Mouse (Mus musculus): Measurements from ENCODE around the gene Adrm1. TPM values are rescaled to one million over a fixed set of nuclear protein-coding genes. Genes with fewer than 3 reads are reported as not detected.

Adrm1 gene
- polyA plus RNA-seq, 1 experiment from 2014 or later: 157 TPM

GRCm38 (mm10) chr2:180221051-180221450 is 49.8 kb downstream of the Adrm1 start:
- no peak overlapping the region for H3K4me3 ChIP-seq (ENCODE audit: low read depth, low read length)
- no peaks in the 10 kb centered on the region for H3K36me3 ChIP-seq (replicated peaks; ENCODE audit: control insufficient read depth, insufficient read depth, low read depth, low read length)
- 93% methylated on average over 9 of the region's 9 CpGs for WGBS
- H3K4me2 ChIP-seq (ENCODE audit: low read depth, low read length): no peak overlapping the region
- no peak overlapping the region for H3K9ac ChIP-seq (replicated peaks; ENCODE audit: low read length)
- no peak for ATAC-seq (replicated peaks; ENCODE audit: insufficient number of reproducible peaks, low FRiP score, low TSS enrichment, low read depth)
- peaks cover 7% of the 10 kb centered on the region for H3K4me1 ChIP-seq (ENCODE audit: control insufficient read depth, insufficient read depth, low read length)
- H3K27me3 ChIP-seq (ENCODE audit: control insufficient read depth, insufficient read depth, low read length): peaks cover 16% of the 10 kb centered on the region
- H3K27ac ChIP-seq (replicated peaks; ENCODE audit: low read depth, low read length): no peak overlapping the region
- DNase-seq (ENCODE audit: low spot score): no peak
- H3K9me3 ChIP-seq (replicated peaks; ENCODE audit: control insufficient read depth, low read length): no peaks in the 10 kb centered on the region

- Histone ChIP-seq H3K4me1 (ENCODE audit: control insufficient read depth, insufficient read depth, low read length) (peaks cover 10% of the 10 kb centered on the region), H3K27ac (replicated peaks; ENCODE audit: low read depth, low read length) (no peak overlapping the region), H3K4me3 (ENCODE audit: low read depth, low read length) (no peak overlapping the region), H3K27me3 (ENCODE audit: control insufficient read depth, insufficient read depth, low read length) (peaks cover 18% of the 10 kb centered on the region), H3K36me3 (replicated peaks; ENCODE audit: control insufficient read depth, insufficient read depth, low read depth, low read length) (no peaks in the 10 kb centered on the region), H3K9me3 (replicated peaks; ENCODE audit: control insufficient read depth, low read length) (no peaks in the 10 kb centered on the region), H3K9ac (replicated peaks; ENCODE audit: low read length) (no peak overlapping the region; the same call in 1 of the 2 replicates), H3K4me2 (ENCODE audit: low read depth, low read length) (no peak overlapping the region; the same call in 1 of the 2 replicates)
- WGBS: 13% methylated on average over 6 of the region's 6 CpGs
- ATAC-seq (replicated peaks; ENCODE audit: insufficient number of reproducible peaks, low FRiP score, low TSS enrichment, low read depth): no peak
- DNase-seq (ENCODE audit: low spot score): peak; percentile 61
These were observed 51.0 kb downstream of the Adrm1 start for GRCm38 (mm10) chr2:180222250-180222649.

GRCm38 (mm10) chr2:180224647-180225043 is 53.4 kb downstream of the Adrm1 start:
- H3K36me3 ChIP-seq (replicated peaks; ENCODE audit: control insufficient read depth, insufficient read depth, low read depth, low read length): no peaks in the 10 kb centered on the region
- DNase-seq (ENCODE audit: low spot score) (no peak), ATAC-seq (replicated peaks; ENCODE audit: insufficient number of reproducible peaks, low FRiP score, low TSS enrichment, low read depth) (no peak)
- no peak overlapping the region for H3K27ac ChIP-seq (replicated peaks; ENCODE audit: low read depth, low read length)
- H3K9ac ChIP-seq (replicated peaks; ENCODE audit: low read length): peak overlapping the region; percentile 39
- peaks cover 20% of the 10 kb centered on the region for H3K27me3 ChIP-seq (ENCODE audit: control insufficient read depth, insufficient read depth, low read length)
- WGBS: 1% methylated on average over 13 of the region's 13 CpGs
- H3K4me2 ChIP-seq (ENCODE audit: low read depth, low read length): peak overlapping the region; percentile 92
- H3K9me3 ChIP-seq (replicated peaks; ENCODE audit: control insufficient read depth, low read length): no peaks in the 10 kb centered on the region
- H3K4me3 ChIP-seq (ENCODE audit: low read depth, low read length): peak overlapping the region; percentile 52
- peaks cover 16% of the 10 kb centered on the region for H3K4me1 ChIP-seq (ENCODE audit: control insufficient read depth, insufficient read depth, low read length)

GRCm38 (mm10) chr2:180225044-180225761 is 53.9 kb downstream of the Adrm1 start:
- ATAC-seq (replicated peaks; ENCODE audit: insufficient number of reproducible peaks, low FRiP score, low TSS enrichment, low read depth) (no peak; the same call in 1 of the 2 replicates), DNase-seq (ENCODE audit: low spot score) (peak; percentile 50)
- H3K36me3 ChIP-seq (replicated peaks; ENCODE audit: control insufficient read depth, insufficient read depth, low read depth, low read length): no peaks in the 10 kb centered on the region
- no peaks in the 10 kb centered on the region for H3K9me3 ChIP-seq (replicated peaks; ENCODE audit: control insufficient read depth, low read length)
- peak overlapping the region; percentile 39 for H3K9ac ChIP-seq (replicated peaks; ENCODE audit: low read length)
- WGBS: under 1% methylated on average over 55 of the region's 55 CpGs
- H3K27ac ChIP-seq (replicated peaks; ENCODE audit: low read depth, low read length): no peak overlapping the region
- H3K4me3 ChIP-seq (ENCODE audit: low read depth, low read length): peak overlapping the region; percentile 52
- peaks cover 16% of the 10 kb centered on the region for H3K4me1 ChIP-seq (ENCODE audit: control insufficient read depth, insufficient read depth, low read length)
- peaks cover 20% of the 10 kb centered on the region for H3K27me3 ChIP-seq (ENCODE audit: control insufficient read depth, insufficient read depth, low read length)
- H3K4me2 ChIP-seq (ENCODE audit: low read depth, low read length): peak overlapping the region; percentile 92

Small RNA genes within 50 kb of the gene (microRNA-seq; reads per million reads assigned to microRNA genes)
- gene Mir7005 (ENCODE audit: borderline number of aligned reads): not detected

Other genes with a start within 250 kb of the Adrm1 start
- 4.4 and 4.9 TPM in 2 replicates for gene Taf4, start 194.8 kb upstream of the Adrm1 start, polyA plus RNA-seq (2014; fragmentation: Nextera tagmentation; extraction: Ambion mirVana)
- 9.8 and 11.1 TPM in 2 replicates for gene Lsm14b, start 146.5 kb upstream of the Adrm1 start, polyA plus RNA-seq (2014; fragmentation: Nextera tagmentation; extraction: Ambion mirVana)
- gene Psma7, start 129.1 kb upstream of the Adrm1 start, polyA plus RNA-seq (2014; fragmentation: Nextera tagmentation; extraction: Ambion mirVana): 751 and 753 TPM in 2 replicates
- 8.0 and 9.5 TPM in 2 replicates for gene Ss18l1, start 129.0 kb upstream of the Adrm1 start, polyA plus RNA-seq (2014; fragmentation: Nextera tagmentation; extraction: Ambion mirVana)
- gene Mtg2, start 100.9 kb upstream of the Adrm1 start, polyA plus RNA-seq (2014; fragmentation: Nextera tagmentation; extraction: Ambion mirVana): 25.5 and 28.1 TPM in 2 replicates
- 0.41 and 0.52 TPM in 2 replicates for gene Hrh3, start 67.0 kb upstream of the Adrm1 start, polyA plus RNA-seq (2014; fragmentation: Nextera tagmentation; extraction: Ambion mirVana)
- 31.5 and 33.0 TPM in 2 replicates for gene Osbpl2, start 52.2 kb upstream of the Adrm1 start, polyA plus RNA-seq (2014; fragmentation: Nextera tagmentation; extraction: Ambion mirVana)
- 6.9 and 11.5 TPM in 2 replicates for gene Lama5, start 54.4 kb downstream of the Adrm1 start, polyA plus RNA-seq (2014; fragmentation: Nextera tagmentation; extraction: Ambion mirVana)
- gene Rps21, start 85.9 kb downstream of the Adrm1 start, polyA plus RNA-seq (2014; fragmentation: Nextera tagmentation; extraction: Ambion mirVana): 516 and 527 TPM in 2 replicates
- gene Cables2, start 102.0 kb downstream of the Adrm1 start, polyA plus RNA-seq (2014; fragmentation: Nextera tagmentation; extraction: Ambion mirVana): 14.5 and 14.8 TPM in 2 replicates
- gene Rbbp8nl, start 118.4 kb downstream of the Adrm1 start, polyA plus RNA-seq (2014; fragmentation: Nextera tagmentation; extraction: Ambion mirVana): 0.20 and 0.35 TPM in 2 replicates
- 0.13 and 0.14 TPM in 2 replicates for gene Gata5, start 163.2 kb downstream of the Adrm1 start, polyA plus RNA-seq (2014; fragmentation: Nextera tagmentation; extraction: Ambion mirVana)

Measured in embryonic facial prominence, embryonic 11.5 days (tissue).